Mouse (Mus musculus) ES-Bruce4 (cell line): Measurements from ENCODE around the gene Lrrc47.

ENCODE experiments used
- CTCF ChIP-seq: IDR thresholded peaks from one replicate; pipeline ENCODE4 v1.8.1; 2011; ENCODE audit warnings: low read depth, low read length
- POLR2A ChIP-seq: IDR thresholded peaks from one replicate; pipeline ENCODE4 v1.8.1; 2011; ENCODE audit warnings: low read length; ENCODE audit not compliant: insufficient read depth

DNA sequence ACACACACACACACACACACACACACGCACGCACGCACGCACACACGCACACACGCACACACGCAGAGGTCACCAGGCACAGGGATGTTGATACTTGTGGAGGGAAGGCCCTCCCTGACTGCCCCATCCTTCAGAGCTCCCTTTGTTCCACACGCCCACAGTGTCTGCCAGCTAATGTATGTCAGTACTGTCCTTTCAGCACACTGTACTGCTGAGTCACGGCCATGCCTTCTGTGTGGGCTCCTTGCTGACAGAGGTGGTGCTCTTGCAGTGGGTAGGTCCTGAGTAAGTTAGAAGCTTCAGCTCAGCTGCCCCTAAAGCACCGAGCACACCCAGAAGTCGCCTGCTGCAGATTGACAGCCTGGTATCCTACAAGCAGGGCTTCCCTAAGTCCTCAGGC lies 31.1 kb upstream of the Lrrc47 start:
- TF ChIP-seq CTCF, result no peak
- TF ChIP-seq POLR2A, result no peak
